Mouse (Mus musculus) ES-E14 (cell line): ENCODE measurements around the gene Itgad.

Source experiments
- CHD2 ChIP-seq: IDR thresholded peaks from 2 replicates; pipeline ENCODE4 v1.6.1; 2014; ENCODE audit warnings: mild to moderate bottlenecking, low read depth, low read length, inconsistent platforms
- HCFC1 ChIP-seq: IDR thresholded peaks from 2 replicates; pipeline ENCODE4 v1.6.1; 2012; ENCODE audit warnings: low read length, inconsistent platforms, borderline replicate concordance; ENCODE audit not compliant: insufficient read depth
- MAFK ChIP-seq: IDR thresholded peaks from 2 replicates; pipeline ENCODE4 v1.6.1; 2014; ENCODE audit warnings: mild to moderate bottlenecking, low read depth, low read length, inconsistent platforms; ENCODE audit not compliant: insufficient read depth
- ZC3H11A ChIP-seq: IDR thresholded peaks from 2 replicates; pipeline ENCODE4 v1.6.1; 2012; ENCODE audit warnings: low read depth, mild to moderate bottlenecking, inconsistent platforms, low read length, borderline replicate concordance
- ZNF384 ChIP-seq: IDR thresholded peaks from 2 replicates; pipeline ENCODE4 v1.6.1; 2012; ENCODE audit warnings: low read depth, low read length, inconsistent platforms

- no peak for TF ChIP-seq ZC3H11A
- TF ChIP-seq ZNF384, result no peak
- TF ChIP-seq HCFC1, result no peak
- no peak for TF ChIP-seq CHD2
- TF ChIP-seq MAFK, result no peak
Measured at GRCm38 (mm10) chr7:128150970-128151369, 3.2 kb upstream of the Itgad start.
